23 mouse cellular contexts compared by ENCODE assay signal in genomic region chr9:80184138-80184537, GRCm38 (mm10). TPM values are rescaled to one million over a fixed set of nuclear protein-coding genes. Genes with fewer than 3 reads are reported as not detected.
DNase-seq lines count a peak whose midpoint lies in the region; ATAC-seq lines count a peak whose summit lies in the region.
"Had no signal": no experiment of that assay in that cellular context is flagged by ENCODE, and none has a peak within 500 bp of the region (broad histone marks: within the 10 kb centered on the region; RNA-seq: fewer than 3 reads in every experiment).

No protein-coding gene starts in this region.

- H3K27ac ChIP-seq in hindbrain, embryonic 12.5 days = no peak overlapping the region
- no peak overlapping the region for H3K27ac ChIP-seq in hindbrain, embryonic 13.5 days
- H3K27ac ChIP-seq in midbrain, embryonic 13.5 days = 0 out of 2 replicates have a peak overlapping the region, but pooled peaks have one; percentile 19
- no peak overlapping the region for H3K27ac ChIP-seq in midbrain, embryonic 14.5 days (replicated peaks; ENCODE audit: low read depth, low read length)
- H3K27ac ChIP-seq: forebrain, embryonic 12.5 days; hindbrain, embryonic 15.5 days; intestine, embryonic 15.5 days; layer of hippocampus, adult 2 months; limb, embryonic 12.5 days; liver, embryonic 13.5 days had no signal

- peak; percentile 31 to 43 for DNase-seq in cerebellum, postnatal 36 days
- DNase-seq in cerebellum, adult 11-12 months = no peak
- DNase-seq in midbrain, embryonic 14.5 days = no peak
- DNase-seq in thymus, postnatal 4 days = no peak
- DNase-seq: adrenal gland, postnatal 25 days; gastrocnemius, postnatal 10 days; heart, postnatal 10 days; kidney, adult 9 months; kidney, postnatal 14 days; liver, embryonic 13.5 days; lung, adult 2 months; lung, postnatal 14 days; right cerebral cortex, postnatal 25 days; spleen, adult 18-20 months had no signal

- H3K27me3 ChIP-seq in hindbrain, embryonic 12.5 days = no peaks in the 10 kb centered on the region
- H3K27me3 ChIP-seq in hindbrain, embryonic 13.5 days = no peaks in the 10 kb centered on the region
- H3K27me3 ChIP-seq in midbrain, embryonic 13.5 days = no peaks in the 10 kb centered on the region
- H3K27me3 ChIP-seq in midbrain, embryonic 14.5 days (ENCODE audit: control insufficient read depth, insufficient read depth, low read length) = no peaks in the 10 kb centered on the region
- H3K27me3 ChIP-seq: forebrain, embryonic 12.5 days; heart, embryonic 12.5 days; hindbrain, embryonic 15.5 days; intestine, embryonic 15.5 days; limb, embryonic 12.5 days; liver, embryonic 13.5 days had no signal

- no peak overlapping the region for H3K4me3 ChIP-seq in hindbrain, embryonic 12.5 days
- no peak overlapping the region for H3K4me3 ChIP-seq in hindbrain, embryonic 13.5 days
- H3K4me3 ChIP-seq in midbrain, embryonic 13.5 days (replicated peaks) = no peak overlapping the region
- no peak overlapping the region for H3K4me3 ChIP-seq in midbrain, embryonic 14.5 days (replicated peaks; ENCODE audit: low read depth, low read length)
- H3K4me3 ChIP-seq: forebrain, embryonic 12.5 days; heart, embryonic 12.5 days; hindbrain, embryonic 15.5 days; intestine, embryonic 15.5 days; layer of hippocampus, adult 2 months; limb, embryonic 12.5 days; liver, embryonic 13.5 days had no signal

- WGBS in hindbrain, embryonic 12.5 days = 67% methylated on average over 5 of the region's 5 CpGs
- WGBS in hindbrain, embryonic 13.5 days = 59% methylated on average over 5 of the region's 5 CpGs
- WGBS in midbrain, embryonic 13.5 days = 65% methylated on average over 5 of the region's 5 CpGs
- 62% methylated on average over 5 of the region's 5 CpGs for WGBS in midbrain, embryonic 14.5 days

- H3K4me2 ChIP-seq in hindbrain, embryonic 12.5 days (replicated peaks) = no peak overlapping the region
- H3K4me2 ChIP-seq in hindbrain, embryonic 13.5 days = no peak overlapping the region
- no peak overlapping the region for H3K4me2 ChIP-seq in midbrain, embryonic 13.5 days (replicated peaks)
- H3K4me2 ChIP-seq in midbrain, embryonic 14.5 days (ENCODE audit: low read length) = no peak overlapping the region
- H3K4me2 ChIP-seq: forebrain, embryonic 12.5 days; heart, embryonic 12.5 days; hindbrain, embryonic 15.5 days; intestine, embryonic 15.5 days; limb, embryonic 12.5 days; liver, embryonic 13.5 days had no signal

- no peaks in the 10 kb centered on the region for H3K9me3 ChIP-seq in hindbrain, embryonic 12.5 days (replicated peaks)
- H3K9me3 ChIP-seq in hindbrain, embryonic 13.5 days = no peaks in the 10 kb centered on the region
- H3K9me3 ChIP-seq in midbrain, embryonic 13.5 days = no peaks in the 10 kb centered on the region
- H3K9me3 ChIP-seq in midbrain, embryonic 14.5 days (ENCODE audit: control insufficient read depth, low read length) = no peaks in the 10 kb centered on the region
- H3K9me3 ChIP-seq: forebrain, embryonic 12.5 days; heart, embryonic 12.5 days; hindbrain, embryonic 15.5 days; intestine, embryonic 15.5 days; limb, embryonic 12.5 days; liver, embryonic 13.5 days had no signal

- H3K36me3 ChIP-seq in hindbrain, embryonic 12.5 days = no peaks in the 10 kb centered on the region
- H3K36me3 ChIP-seq in hindbrain, embryonic 13.5 days = no peaks in the 10 kb centered on the region
- H3K36me3 ChIP-seq in midbrain, embryonic 13.5 days = no peaks in the 10 kb centered on the region
- H3K36me3 ChIP-seq in midbrain, embryonic 14.5 days (ENCODE audit: control insufficient read depth, insufficient read depth, low read length) = no peaks in the 10 kb centered on the region
- H3K36me3 ChIP-seq: forebrain, embryonic 12.5 days; heart, embryonic 12.5 days; hindbrain, embryonic 15.5 days; intestine, embryonic 15.5 days; limb, embryonic 12.5 days; liver, embryonic 13.5 days had no signal

- ATAC-seq in hindbrain, embryonic 12.5 days (ENCODE audit: low FRiP score) = peak; percentile 55; the same call in 1 of the 2 replicates
- ATAC-seq in hindbrain, embryonic 13.5 days (ENCODE audit: low FRiP score) = no peak
- 0 out of 2 replicates have a peak, but pooled peaks have one; percentile 13 for ATAC-seq in midbrain, embryonic 13.5 days
- no peak for ATAC-seq in midbrain, embryonic 14.5 days (ENCODE audit: low FRiP score, low TSS enrichment)
- ATAC-seq: intestine, embryonic 15.5 days had no signal

- no peak overlapping the region for H3K9ac ChIP-seq in hindbrain, embryonic 12.5 days
- H3K9ac ChIP-seq in hindbrain, embryonic 13.5 days = no peak overlapping the region
- no peak overlapping the region for H3K9ac ChIP-seq in midbrain, embryonic 13.5 days (replicated peaks)
- no peak overlapping the region for H3K9ac ChIP-seq in midbrain, embryonic 14.5 days (replicated peaks; ENCODE audit: low read length)
- H3K9ac ChIP-seq: forebrain, embryonic 12.5 days; heart, embryonic 12.5 days; hindbrain, embryonic 15.5 days; intestine, embryonic 15.5 days; limb, embryonic 12.5 days; liver, embryonic 13.5 days had no signal

- H3K4me1 ChIP-seq in hindbrain, embryonic 12.5 days = 0 out of 2 replicates have a peak, but pooled peaks cover 2% of the 10 kb centered on the region
- 0 out of 2 replicates have a peak, but pooled peaks cover 3% of the 10 kb centered on the region for H3K4me1 ChIP-seq in hindbrain, embryonic 13.5 days (replicated peaks)
- H3K4me1 ChIP-seq in midbrain, embryonic 13.5 days (replicated peaks) = no peaks in the 10 kb centered on the region
- no peaks in the 10 kb centered on the region for H3K4me1 ChIP-seq in midbrain, embryonic 14.5 days (ENCODE audit: control insufficient read depth, insufficient read depth, low read length)
- H3K4me1 ChIP-seq: hindbrain, embryonic 15.5 days; limb, embryonic 12.5 days; liver, embryonic 13.5 days had no signal

RNA-seq across cellular contexts. Expression of gene Myo6, which starts 19.3 kb away (rescaled TPM):
- polyA plus RNA-seq in hindbrain, embryonic 12.5 days (2016; fragmentation: Nextera tagmentation; extraction: Ambion mirVana) = 16.1 and 19.6 TPM in 2 replicates
- 19.1 and 19.7 TPM in 2 replicates for polyA plus RNA-seq in hindbrain, embryonic 13.5 days (2015; fragmentation: Nextera tagmentation; extraction: Ambion mirVana)
- polyA plus RNA-seq in midbrain, embryonic 13.5 days (2015; fragmentation: Nextera tagmentation; extraction: Ambion mirVana) = 15.4 and 17.1 TPM in 2 replicates
- 15.4 and 21.7 TPM in 2 replicates for polyA plus RNA-seq in midbrain, embryonic 14.5 days (2014; fragmentation: Nextera tagmentation; extraction: Ambion mirVana)

Comparison
In these comparisons a context has a peak if more than half of its experiments do, and no peak if none do; other contexts are left out.
1. DNase-seq: peak in cerebellum, postnatal 36 days (2 of 2); none in cerebellum, adult 11-12 months (single experiment), midbrain, embryonic 14.5 days (single experiment) and thymus, postnatal 4 days (single experiment).
2. ATAC-seq: peak in hindbrain, embryonic 12.5 days (single experiment) and midbrain, embryonic 13.5 days (single experiment); none in hindbrain, embryonic 13.5 days (single experiment) and midbrain, embryonic 14.5 days (single experiment).